Mouse (Mus musculus) brain, adult 10 weeks (tissue): Measurements from ENCODE around the gene Ldlrad1. TPM values are rescaled to one million over a fixed set of nuclear protein-coding genes. Genes with fewer than 3 reads are reported as not detected.

Experiments used
- polyA plus RNA-seq: library from polyadenylated mRNA; stranded (reverse); fragments of 350-450 nt; fragmentation: Illumina TruSeq; extraction: RNeasy Lipid Tissue Mini Kit (QIAGEN cat#74804); gene quantifications from one replicate; pipeline ENCODE4 v1.2.3, GENCODE M21; 2015; ENCODE audit warnings: low read depth, low replicate concordance

The Ldlrad1 gene
- polyA plus RNA-seq: not detected

DNA sequence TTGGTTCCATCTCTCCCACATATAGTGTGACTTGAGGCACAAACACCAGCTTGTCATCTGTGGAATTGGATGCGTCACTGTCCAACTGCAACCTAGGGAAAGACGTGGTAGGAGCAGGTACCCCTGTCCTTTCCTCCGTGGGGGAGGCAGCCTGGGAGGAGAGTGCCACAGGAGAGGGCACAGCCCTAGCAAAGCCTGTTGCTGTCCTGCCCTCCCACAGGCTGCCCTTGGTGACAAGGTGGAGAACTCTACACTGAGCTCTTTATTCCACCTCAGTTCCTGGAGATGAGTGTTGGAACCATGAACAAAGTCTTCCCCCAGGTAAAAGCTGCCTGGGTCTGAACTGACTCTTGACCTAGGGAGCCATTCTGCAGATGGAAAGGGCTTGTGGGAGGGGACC lies at the start of gene Ldlrad1:
Gene Ldlrad1 (plus strand): TSS at position 301 of the 400 bp plus-strand sequence.

DNA sequence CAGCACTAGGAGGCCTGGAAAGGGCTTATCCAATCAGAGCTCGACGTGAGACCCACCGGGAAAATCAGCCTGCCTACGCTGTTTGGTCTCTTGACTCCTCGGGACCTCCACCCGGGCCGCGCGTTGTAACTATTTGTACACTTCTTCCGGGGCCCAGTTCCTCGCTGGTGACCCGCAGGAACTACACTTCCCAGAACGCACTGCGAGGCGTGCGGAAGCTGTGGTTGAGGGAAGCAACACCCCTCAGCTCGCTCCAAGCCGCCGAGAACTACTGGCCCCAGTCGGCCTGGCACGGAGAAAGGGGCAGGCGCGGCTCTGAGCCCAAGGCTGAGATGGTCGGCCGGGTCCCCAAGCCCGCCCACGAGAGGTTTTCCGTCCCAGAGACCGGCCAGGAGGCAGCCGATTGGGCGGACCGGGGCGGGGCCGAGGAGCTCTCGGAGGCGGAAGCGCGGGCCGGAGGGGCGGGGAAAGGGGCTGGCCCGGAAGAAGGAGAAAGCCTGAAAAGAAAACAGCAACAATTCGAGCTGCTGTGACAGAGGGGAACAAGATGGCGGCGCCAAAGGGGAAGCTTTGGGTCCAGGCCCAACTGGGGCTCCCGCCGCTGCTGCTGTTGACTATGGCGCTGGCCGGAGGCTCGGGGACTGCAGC lies 30.7 kb upstream of the Ldlrad1 start, which contains the start of gene Tmem59:
Gene Tmem59 (plus strand): TSS at position 218 of the 648 bp plus-strand sequence.

DNA sequence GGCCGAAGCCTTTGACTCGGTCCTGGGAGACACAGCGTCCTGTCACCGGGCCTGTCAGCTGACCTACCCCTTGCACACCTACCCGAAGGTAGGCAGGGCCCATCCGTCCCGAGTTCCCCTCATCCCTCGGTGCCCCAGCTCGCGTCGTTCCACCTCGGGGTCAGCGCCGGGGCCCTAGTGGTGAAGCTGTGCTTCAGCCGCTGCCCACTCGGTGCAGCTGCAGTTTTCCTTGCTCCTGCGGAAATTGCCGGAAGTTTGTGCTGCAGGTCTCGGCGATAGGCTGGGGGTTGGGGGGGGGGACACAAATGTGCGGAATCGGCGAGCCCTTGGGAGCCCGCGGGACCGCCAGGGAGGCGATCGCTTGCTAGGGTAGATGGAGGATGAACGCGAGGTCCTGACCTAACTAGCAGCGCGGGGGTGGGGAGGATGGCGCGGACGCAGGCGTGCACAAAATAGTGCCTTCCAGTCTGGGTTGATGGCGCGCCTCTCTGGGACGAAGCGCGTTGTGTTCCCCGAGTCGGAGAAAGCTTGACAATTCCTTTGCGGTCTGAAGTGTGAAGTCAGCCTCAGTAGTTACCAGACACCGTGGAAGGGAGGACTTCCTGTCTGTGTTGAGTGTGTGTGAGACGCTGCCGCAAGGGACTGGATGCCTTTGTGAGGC lies 30.0 kb upstream of the Ldlrad1 start, which contains the start of gene Tceanc2:
Gene Tceanc2 (minus strand): TSS at position 287 of the 661 bp plus-strand sequence.

DNA sequence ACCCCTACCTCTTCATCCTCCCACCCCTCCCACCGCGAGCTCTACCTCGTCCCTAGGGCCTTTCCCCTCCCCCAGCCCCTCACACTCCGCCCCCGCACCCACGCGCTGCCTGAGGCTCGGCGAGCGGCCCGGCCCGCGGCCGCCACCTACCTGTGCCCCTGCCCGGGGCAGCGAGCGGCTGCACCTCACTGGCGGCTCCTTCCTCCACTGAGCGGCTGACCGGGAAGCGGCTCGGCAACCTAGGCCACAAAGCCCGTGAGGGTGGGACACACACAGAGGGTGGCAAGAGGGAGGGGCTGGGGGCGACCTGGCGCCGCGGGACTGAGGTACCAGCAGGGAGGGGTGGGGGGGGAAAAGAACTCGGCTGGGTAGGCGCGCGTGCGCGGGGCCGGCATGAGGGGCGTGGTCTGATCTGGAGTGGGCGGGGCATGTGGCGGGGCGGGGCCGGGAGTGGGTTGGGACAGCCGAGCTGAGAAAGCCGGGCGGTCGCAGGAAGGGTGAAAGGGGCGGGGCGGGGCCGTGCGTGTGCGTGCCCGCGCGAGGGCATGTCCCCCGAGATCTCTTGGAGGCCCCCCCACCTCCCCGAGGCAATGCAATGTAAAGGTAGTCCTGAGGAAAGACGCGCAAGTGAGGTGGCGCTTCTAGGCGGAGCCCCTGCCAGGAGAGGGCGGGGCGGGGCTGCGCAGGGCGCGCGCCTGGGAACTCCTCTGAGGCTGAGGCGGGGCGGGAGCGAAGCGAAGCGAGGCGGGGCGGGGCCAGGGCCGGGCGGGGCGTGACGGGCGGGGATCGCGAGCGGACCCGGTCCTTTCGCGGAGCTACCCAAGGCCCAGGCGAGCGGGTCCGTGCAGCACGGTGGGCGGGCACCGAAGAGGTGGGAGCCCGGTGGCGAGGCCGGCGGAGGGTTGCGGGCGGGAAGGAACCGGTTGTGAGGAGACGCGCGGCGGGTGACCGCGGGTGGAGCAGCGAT lies 44.4 kb downstream of the Ldlrad1 start, which contains the start of the genes Lrrc42 and Hspb11:
Gene Lrrc42 (minus strand): TSS at position 408 of the 967 bp plus-strand sequence.
Gene Hspb11 (plus strand): TSS at position 469 of the 967 bp plus-strand sequence.

Other genes with a start within 250 kb of the Ldlrad1 start
- gene Mrpl37, start 142.3 kb upstream of the Ldlrad1 start, polyA plus RNA-seq: 68.4 TPM
- gene Cyb5rl, start 142.2 kb upstream of the Ldlrad1 start, polyA plus RNA-seq: 6.5 TPM
- gene Cdcp2, start 112.3 kb upstream of the Ldlrad1 start, polyA plus RNA-seq: not detected
- 349 TPM for gene Tmem59, start 30.8 kb upstream of the Ldlrad1 start, polyA plus RNA-seq
- 17.0 TPM for gene Tceanc2, start 30.1 kb upstream of the Ldlrad1 start, polyA plus RNA-seq
- 28.3 TPM for gene Lrrc42, start 44.4 kb downstream of the Ldlrad1 start, polyA plus RNA-seq
- 34.7 TPM for gene Hspb11, start 44.4 kb downstream of the Ldlrad1 start, polyA plus RNA-seq
- gene Dio1, start 98.0 kb downstream of the Ldlrad1 start, polyA plus RNA-seq: not detected
- 61.8 TPM for gene Yipf1, start 105.2 kb downstream of the Ldlrad1 start, polyA plus RNA-seq
- gene Ndc1, start 158.6 kb downstream of the Ldlrad1 start, polyA plus RNA-seq: 8.6 TPM
- gene Glis1, start 225.4 kb downstream of the Ldlrad1 start, polyA plus RNA-seq: 0.31 TPM